Mouse (Mus musculus) heart, adult 2 months (tissue): ENCODE measurements around the gene Matn3.

Source experiments
- CTCF ChIP-seq: fragments of 200-600 bp; IDR thresholded peaks from 2 replicates; pipeline ENCODE4 v1.8.1; 2022; ENCODE audit warnings: antibody characterized with exemption, mild to moderate bottlenecking, moderate library complexity
- EP300 ChIP-seq: fragments of 200-500 bp; IDR thresholded peaks from 2 replicates; pipeline ENCODE4 v1.6.1; 2011; ENCODE audit warnings: low read depth, low read length, control low read depth; ENCODE audit not compliant: insufficient read depth

- TF ChIP-seq CTCF (no peak), EP300 (no peak)
Observed at GRCm38 (mm10) chr12:9016376-9016775, 68.6 kb downstream of the Matn3 start.
